Mouse (Mus musculus) lung, postnatal 25 days (tissue): ENCODE measurements around the gene Gm20388.
"Not testable (repeated sequence)": the region's sequence is repeated elsewhere in the genome, so short reads cannot be mapped to it uniquely, and the experiment has no call there.

Experiments
- DNase-seq: peaks from one replicate; pipeline ENCODE4 v3.0.0; 2022; ENCODE audit warnings: low spot score

Gm20388 gene

DNA sequence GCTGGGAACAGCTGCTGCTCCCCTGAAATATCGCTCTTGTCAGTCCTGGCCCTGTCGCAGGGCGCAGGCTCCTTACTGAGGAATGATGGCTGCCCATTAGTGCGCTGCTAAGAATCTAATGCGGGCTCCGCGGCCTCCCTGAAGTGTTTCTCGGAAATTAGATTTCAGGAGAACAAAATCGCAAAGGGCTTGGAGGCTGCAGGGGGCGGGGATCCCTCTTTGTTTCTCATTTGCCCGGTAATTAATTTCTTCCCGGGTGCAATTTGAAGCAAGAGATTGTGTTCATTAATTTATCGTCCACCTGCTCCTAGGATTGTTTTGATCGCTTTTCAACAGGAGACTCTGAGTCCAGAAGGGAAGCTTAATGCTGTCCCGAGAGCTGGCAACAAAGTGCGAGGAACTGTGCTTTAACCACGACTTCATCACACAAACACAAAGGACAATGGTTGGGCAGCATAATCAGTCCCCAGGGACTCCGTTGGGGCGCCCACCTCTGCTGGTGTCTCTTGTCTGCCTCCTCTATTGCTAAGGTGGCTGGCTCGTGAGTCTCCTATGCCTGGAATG lies 4230.3 kb downstream of the Gm20388 start:
- DNase-seq: no peak

DNA sequence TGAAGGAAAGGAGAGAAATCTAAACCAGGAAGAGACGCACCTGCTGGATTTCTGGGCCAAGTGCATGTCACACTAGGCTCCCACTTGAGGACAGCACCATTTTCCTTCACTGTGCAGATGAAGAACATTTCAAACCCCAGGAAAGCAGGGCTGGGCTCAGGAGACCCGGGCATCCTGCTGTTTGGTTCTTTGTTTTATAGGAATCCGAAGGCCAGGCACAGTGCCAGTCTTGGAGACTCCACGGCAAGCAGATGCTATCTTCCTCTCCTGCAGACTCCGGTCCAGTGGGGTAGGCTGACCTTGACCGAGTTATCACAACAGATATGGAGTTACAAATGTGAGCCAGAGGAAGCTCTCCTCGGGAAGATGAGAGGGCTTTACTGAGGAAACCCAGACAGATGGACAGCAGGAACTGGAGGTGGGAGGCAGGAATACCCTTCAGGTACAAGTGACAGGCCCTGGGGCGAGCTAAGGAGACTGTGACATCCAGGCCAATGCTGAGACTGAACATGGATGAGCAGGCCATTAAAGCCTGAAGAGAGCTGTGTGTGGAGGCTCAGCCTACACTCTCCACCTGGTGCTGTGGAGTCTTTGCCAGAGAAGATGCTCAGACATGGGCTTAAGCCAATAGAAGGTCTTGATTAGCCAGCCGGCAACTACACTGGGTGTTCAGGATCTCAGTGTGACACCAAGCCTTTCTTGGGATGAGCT lies 4231.2 kb downstream of the Gm20388 start:
- DNase-seq: no peak

DNA sequence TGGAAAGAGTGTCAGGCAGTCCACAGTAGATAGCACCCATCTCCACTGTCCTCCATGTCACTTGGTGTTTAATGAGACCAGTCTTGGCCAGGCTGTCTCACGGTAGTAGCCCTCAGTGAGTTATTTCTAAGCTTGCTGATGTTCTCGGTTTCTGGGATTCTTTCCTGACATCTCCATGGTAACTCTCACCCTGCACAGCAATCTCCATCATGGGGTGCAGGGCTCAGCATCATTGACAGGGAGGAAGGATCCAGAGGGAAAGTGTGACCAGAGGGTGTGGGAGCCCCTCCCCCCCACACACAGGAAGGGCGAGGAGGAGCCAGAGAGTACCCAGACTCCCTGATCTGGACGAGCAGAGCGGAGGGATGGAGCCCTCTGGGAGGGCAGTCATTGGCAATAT lies 4232.4 kb downstream of the Gm20388 start:
- DNase-seq: no peak

GRCm38 (mm10) chr8:124143871-124144618 lies 4233.4 kb downstream of the Gm20388 start:
- no peak for DNase-seq

GRCm38 (mm10) chr8:124144619-124144980 lies 4234.0 kb downstream of the Gm20388 start:
- DNase-seq: no peak

- DNase-seq: no peak
Measured at GRCm38 (mm10) chr8:124146286-124146685, 4235.6 kb downstream of the Gm20388 start.

- DNase-seq: no peak
Measured at GRCm38 (mm10) chr8:124150009-124150408, 4239.4 kb downstream of the Gm20388 start.

DNA sequence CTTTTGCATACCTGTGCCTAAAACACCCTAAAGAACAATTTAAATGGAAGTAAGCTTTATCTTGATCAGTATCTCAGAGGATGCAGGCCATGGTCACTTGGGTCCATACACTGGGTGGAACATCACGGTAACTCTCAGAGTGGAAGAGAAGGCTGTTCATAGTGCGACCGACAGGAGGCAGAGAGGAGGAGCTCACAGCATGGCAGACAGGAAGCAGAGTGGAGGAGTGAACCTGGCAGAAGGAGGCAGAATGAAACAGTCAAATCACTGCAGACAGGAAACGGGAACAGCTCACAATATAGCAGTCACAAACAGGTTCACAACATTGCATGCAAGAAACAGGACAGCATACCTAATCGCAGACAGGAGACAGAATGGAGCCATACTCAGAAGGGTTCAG lies 4239.9 kb downstream of the Gm20388 start:
- DNase-seq: no peak

DNA sequence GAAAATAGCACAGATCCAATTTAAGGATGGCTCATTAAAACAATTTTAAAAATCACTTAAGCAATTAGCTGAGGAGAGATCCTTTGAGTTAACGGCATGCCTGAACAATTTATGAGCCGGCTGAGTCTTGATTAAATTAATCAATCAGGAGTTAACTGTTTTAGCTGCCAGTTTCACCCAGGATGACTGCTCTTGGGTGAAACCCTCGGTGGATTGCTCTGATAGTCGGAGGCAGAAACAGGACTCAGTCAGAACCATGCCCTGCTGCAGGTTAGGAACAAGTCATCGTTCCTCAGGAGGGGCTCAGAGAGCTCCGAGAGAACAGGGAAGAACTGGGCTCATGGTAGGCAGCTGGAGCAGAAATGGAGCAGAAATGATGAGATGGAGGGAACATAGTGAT lies 4241.2 kb downstream of the Gm20388 start:
- no peak for DNase-seq

GRCm38 (mm10) chr8:124152771-124153170 lies 4242.1 kb downstream of the Gm20388 start:
- no peak for DNase-seq

DNA sequence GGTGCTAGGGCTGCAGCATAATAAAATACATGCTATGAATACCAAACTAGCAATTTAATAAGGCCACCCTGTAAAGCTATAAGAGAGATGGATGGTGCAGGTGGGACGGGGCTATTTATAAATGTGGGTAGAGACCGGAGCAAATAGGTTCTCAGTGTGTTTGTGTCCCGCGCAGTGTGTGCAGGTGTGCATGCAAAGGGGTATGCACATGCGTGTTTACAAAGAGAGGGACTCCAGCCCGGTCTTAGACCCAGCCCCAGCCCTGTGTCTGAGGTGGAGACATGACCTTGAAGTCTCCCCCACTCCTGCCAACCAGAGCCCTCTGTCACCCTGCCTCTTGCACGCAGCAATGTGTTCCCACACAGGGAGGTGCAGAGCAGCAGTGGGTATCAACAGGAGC lies 4245.7 kb downstream of the Gm20388 start:
- no peak for DNase-seq

GRCm38 (mm10) chr8:124161683-124162082 lies 4251.0 kb downstream of the Gm20388 start:
- no peak for DNase-seq

- DNase-seq: no peak
Measured at GRCm38 (mm10) chr8:124163258-124163657, 4252.6 kb downstream of the Gm20388 start.

GRCm38 (mm10) chr8:124169749-124170148 lies 4259.1 kb downstream of the Gm20388 start:
- no peak for DNase-seq

DNA sequence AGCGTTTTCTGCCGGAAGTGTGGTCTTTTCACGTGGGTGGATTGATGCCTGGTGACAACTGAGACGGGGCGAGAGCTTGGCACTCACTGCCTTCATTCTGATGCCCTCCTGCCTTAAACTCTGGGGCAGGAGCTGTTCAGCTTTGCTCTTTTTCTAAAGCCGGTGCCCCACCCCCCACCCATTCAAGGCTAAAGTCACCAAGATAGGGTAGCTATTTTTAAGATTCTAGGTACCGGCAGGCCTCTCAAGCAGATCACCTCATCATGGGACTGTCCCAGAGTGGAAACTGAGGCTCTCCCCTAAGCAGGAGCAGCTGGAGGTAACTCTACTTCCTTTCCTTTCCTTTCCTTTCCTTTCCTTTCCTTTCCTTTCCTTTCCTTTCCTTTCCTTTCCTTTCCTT lies 4260.0 kb downstream of the Gm20388 start:
- no peak for DNase-seq

GRCm38 (mm10) chr8:124171557-124172528 lies 4261.2 kb downstream of the Gm20388 start:
- no peak for DNase-seq

DNA sequence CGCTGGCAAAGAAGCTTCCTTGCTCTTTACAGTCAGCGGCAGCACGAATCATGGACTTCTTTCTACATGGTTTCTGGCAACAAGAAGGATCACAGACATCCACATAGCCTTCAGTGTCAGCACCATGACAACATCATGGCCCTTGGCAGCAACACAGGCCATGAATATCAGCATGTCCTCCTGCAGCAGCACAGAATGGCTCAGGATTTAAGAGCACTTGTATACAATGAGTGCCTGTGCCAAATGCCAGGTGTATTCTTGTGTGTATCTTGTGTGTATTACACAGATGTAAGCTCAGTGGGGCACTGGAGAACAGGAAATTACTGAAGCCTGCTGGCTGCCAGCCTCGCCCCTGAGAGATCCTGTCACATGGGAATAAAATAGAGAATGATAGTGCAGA lies 4263.0 kb downstream of the Gm20388 start:
- DNase-seq: no peak

DNA sequence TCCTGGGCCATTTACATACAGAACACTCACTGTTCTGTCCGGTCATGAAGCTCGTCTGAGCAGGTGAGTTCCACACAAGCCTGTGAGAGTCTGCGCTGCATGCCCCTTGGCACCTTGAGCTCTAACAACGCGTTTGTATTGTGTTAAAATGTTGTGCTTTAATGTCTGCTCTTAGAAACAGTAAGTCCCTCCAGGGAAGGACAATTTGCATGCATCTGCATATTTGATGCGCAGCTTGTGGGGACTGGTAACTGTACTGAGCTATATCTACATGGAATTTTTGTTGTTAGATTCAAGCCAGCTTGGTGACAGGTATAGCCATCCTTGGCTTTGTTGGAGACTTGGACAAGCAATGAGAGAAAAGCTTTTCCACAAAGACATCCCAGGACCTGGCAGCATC lies 4265.5 kb downstream of the Gm20388 start:
- no peak for DNase-seq

DNA sequence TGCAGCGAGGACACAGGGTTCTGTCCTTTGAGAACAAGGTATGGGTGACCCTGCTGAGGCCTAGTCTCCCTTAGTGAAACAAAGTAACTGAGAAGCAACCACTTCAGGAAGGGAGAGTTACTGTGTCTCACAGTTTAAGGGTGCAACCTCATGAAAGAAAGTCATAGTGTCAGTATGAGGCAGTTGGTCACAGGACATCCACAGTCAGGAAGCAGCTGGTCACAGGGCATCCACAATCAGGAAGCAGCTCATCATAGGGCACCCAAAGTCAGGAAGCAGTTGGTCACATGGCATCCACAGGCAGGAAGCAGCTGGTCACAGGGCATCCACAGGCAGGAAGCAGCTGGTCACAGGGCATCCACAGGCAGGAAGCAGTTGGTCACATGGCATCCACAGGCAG lies 4266.5 kb downstream of the Gm20388 start:
- DNase-seq: not testable (repeated sequence)

- DNase-seq: no peak
Measured at GRCm38 (mm10) chr8:124180681-124181445, 4270.2 kb downstream of the Gm20388 start.

DNA sequence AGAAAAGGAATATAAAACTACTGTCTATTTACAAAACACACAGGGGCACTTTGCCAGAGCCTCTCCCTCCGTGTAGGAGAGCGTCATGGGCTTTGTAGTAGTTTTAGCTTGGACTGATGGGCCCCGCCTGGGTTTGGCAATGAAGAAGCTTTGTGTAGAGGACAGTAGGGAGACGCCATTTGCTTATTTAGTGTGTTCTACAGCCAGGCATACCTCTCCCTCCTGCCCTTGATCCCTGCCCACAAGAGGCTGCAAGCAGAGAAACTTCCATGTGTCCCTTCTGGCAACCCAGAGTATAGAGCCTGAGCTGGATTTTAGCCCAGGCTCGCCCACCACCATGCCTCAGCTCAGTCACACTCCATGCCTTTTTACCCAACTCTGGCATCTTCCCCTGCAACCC lies 4271.1 kb downstream of the Gm20388 start:
- no peak for DNase-seq
